ENCODE assay signal across 27 mouse cellular contexts in the genomic region with DNA sequence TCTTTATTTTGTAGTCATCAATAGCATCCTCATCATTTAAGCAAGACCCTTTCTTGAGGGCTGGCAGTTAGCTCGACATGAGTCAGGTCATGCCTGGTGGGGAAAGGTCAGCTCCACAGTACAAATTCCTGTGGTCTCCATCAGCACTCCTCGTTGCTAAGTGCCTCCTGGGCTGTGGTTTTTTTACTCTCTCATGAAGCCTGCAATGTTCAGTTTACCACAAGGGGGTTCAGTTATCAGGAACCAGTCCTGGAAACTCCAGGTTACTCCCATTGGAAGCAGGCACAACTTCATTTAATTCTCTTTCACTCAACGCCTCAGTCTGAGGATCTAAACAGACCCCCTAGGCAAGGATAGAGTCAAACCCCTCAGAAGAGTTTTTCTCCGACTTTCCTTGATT.
DNase-seq lines count a peak whose midpoint lies in the region; ATAC-seq and TF ChIP-seq lines count a peak whose summit lies in the region.
"Had no signal": no experiment of that assay in that cellular context is flagged by ENCODE, and none has a peak within 500 bp of the region (broad histone marks: within the 10 kb centered on the region; RNA-seq: fewer than 3 reads in every experiment).

No protein-coding gene starts in this region.

- no peaks in the 10 kb centered on the region for H3K27me3 ChIP-seq in hindbrain, embryonic 11.5 days (ENCODE audit: control insufficient read depth, insufficient read depth, low read length)
- no peaks in the 10 kb centered on the region for H3K27me3 ChIP-seq in hindbrain, embryonic 12.5 days
- H3K27me3 ChIP-seq in Patski = peaks cover 15% of the 10 kb centered on the region
- H3K27me3 ChIP-seq: embryonic facial prominence, embryonic 12.5 days; forebrain, embryonic 12.5 days; heart, embryonic 13.5 days; hindbrain, embryonic 15.5 days; midbrain, embryonic 12.5 days had no signal

- in situ Hi-C loops in Patski (cut with MboI; ENCODE audit: low pct_unique_long_range_greater_than_20kb) = loop anchor here (5.0 kb wide), 1 partner anchor 1474 kb away; no protein-coding TSS in a partner anchor

- peak; percentile 29 for TF ChIP-seq CTCF in Patski (IDR thresholded peaks at IDR 0.05)

- H3K9me3 ChIP-seq in hindbrain, embryonic 11.5 days (ENCODE audit: control insufficient read depth, low read length) = no peaks in the 10 kb centered on the region
- no peaks in the 10 kb centered on the region for H3K9me3 ChIP-seq in hindbrain, embryonic 12.5 days (replicated peaks)
- H3K9me3 ChIP-seq: embryonic facial prominence, embryonic 12.5 days; forebrain, embryonic 12.5 days; heart, embryonic 13.5 days; hindbrain, embryonic 15.5 days; midbrain, embryonic 12.5 days had no signal

- CTCF ChIA-PET in Patski (lab: Charles Lee) = no interaction called here

- H3K9ac ChIP-seq in hindbrain, embryonic 11.5 days (ENCODE audit: low read depth, low read length) = no peak overlapping the region
- no peak overlapping the region for H3K9ac ChIP-seq in hindbrain, embryonic 12.5 days
- H3K9ac ChIP-seq: embryonic facial prominence, embryonic 12.5 days; forebrain, embryonic 12.5 days; heart, embryonic 13.5 days; hindbrain, embryonic 15.5 days; midbrain, embryonic 12.5 days had no signal

- H3K27ac ChIP-seq in hindbrain, embryonic 11.5 days (ENCODE audit: low read depth, low read length) = no peak overlapping the region
- H3K27ac ChIP-seq in hindbrain, embryonic 12.5 days = no peak overlapping the region
- H3K27ac ChIP-seq: embryonic facial prominence, embryonic 12.5 days; forebrain, embryonic 12.5 days; heart, embryonic 13.5 days; hindbrain, embryonic 15.5 days; midbrain, embryonic 12.5 days had no signal

- no peak overlapping the region for H3K4me3 ChIP-seq in hindbrain, embryonic 11.5 days (ENCODE audit: low read depth, low read length)
- H3K4me3 ChIP-seq in hindbrain, embryonic 12.5 days = no peak overlapping the region
- H3K4me3 ChIP-seq: embryonic facial prominence, embryonic 12.5 days; erythroblast, embryonic 14.5 days; forebrain, embryonic 12.5 days; heart, embryonic 13.5 days; hindbrain, embryonic 15.5 days; midbrain, embryonic 12.5 days had no signal

- no peak for ATAC-seq in hindbrain, embryonic 11.5 days (ENCODE audit: low FRiP score)
- ATAC-seq in hindbrain, embryonic 12.5 days (ENCODE audit: low FRiP score) = no peak
- no peak for ATAC-seq in Patski
- ATAC-seq: intestine, embryonic 16.5 days had no signal

- WGBS in hindbrain, embryonic 11.5 days = 49% methylated on average over 4 of the region's 4 CpGs
- 46% methylated on average over 4 of the region's 4 CpGs for WGBS in hindbrain, embryonic 12.5 days

- DNase-seq in hindbrain, embryonic 11.5 days (ENCODE audit: low spot score) = peak; percentile 3
- DNase-seq in retina, embryonic 14.5 days (ENCODE audit: low spot score) = peak; percentile 33
- no peak for DNase-seq in retina, postnatal 1 day
- no peak for DNase-seq in Patski (ENCODE audit: low read depth, low spot score)
- DNase-seq in mesoderm, embryonic 11.5 days (ENCODE audit: low read depth, low spot score) = peak; percentile 17
- no peak for DNase-seq in B cell, adult 2 months
- DNase-seq in natural killer cell, adult 2 months (ENCODE audit: low spot score in 2 of 2) = no peak
- DNase-seq: adrenal gland, postnatal 25 days; cerebellum, adult 8-10 months; cerebellum, postnatal 36 days; gastrocnemius, postnatal 10 days; heart, adult 18-20 months; heart, postnatal 14 days; kidney, adult 9 months; kidney, postnatal 36 days; lung, postnatal 10 days; right cerebral cortex, postnatal 14 days; thymus, postnatal 14 days had no signal

- H3K4me1 ChIP-seq in hindbrain, embryonic 11.5 days (replicated peaks; ENCODE audit: control insufficient read depth, insufficient read depth, low read length) = no peaks in the 10 kb centered on the region
- no peaks in the 10 kb centered on the region for H3K4me1 ChIP-seq in hindbrain, embryonic 12.5 days
- H3K4me1 ChIP-seq: embryonic facial prominence, embryonic 12.5 days; heart, embryonic 13.5 days; hindbrain, embryonic 15.5 days; midbrain, embryonic 12.5 days had no signal

- no peak overlapping the region for H3K4me2 ChIP-seq in hindbrain, embryonic 11.5 days (replicated peaks; ENCODE audit: low read depth, low read length)
- no peak overlapping the region for H3K4me2 ChIP-seq in hindbrain, embryonic 12.5 days (replicated peaks)
- H3K4me2 ChIP-seq: embryonic facial prominence, embryonic 12.5 days; forebrain, embryonic 12.5 days; heart, embryonic 13.5 days; hindbrain, embryonic 15.5 days; midbrain, embryonic 12.5 days had no signal

- POLR2A ChIA-PET in Patski (lab: Charles Lee) = no interaction called here

- no peaks in the 10 kb centered on the region for H3K36me3 ChIP-seq in hindbrain, embryonic 11.5 days (ENCODE audit: control insufficient read depth, insufficient read depth, low read length)
- H3K36me3 ChIP-seq in hindbrain, embryonic 12.5 days = no peaks in the 10 kb centered on the region
- H3K36me3 ChIP-seq: embryonic facial prominence, embryonic 12.5 days; forebrain, embryonic 12.5 days; G1E; heart, embryonic 13.5 days; hindbrain, embryonic 15.5 days; midbrain, embryonic 12.5 days had no signal

Comparison
In these comparisons a context has a peak if more than half of its experiments do, and no peak if none do; other contexts are left out.
1. DNase-seq: peak in hindbrain, embryonic 11.5 days (single experiment), retina, embryonic 14.5 days (single experiment) and mesoderm, embryonic 11.5 days (single experiment); none in retina, postnatal 1 day (single experiment), Patski (single experiment), B cell, adult 2 months (0 of 2) and natural killer cell, adult 2 months (0 of 2).